Mouse (Mus musculus): ENCODE measurements around the gene Atp7b.

GRCm38 (mm10) chr8:22047699-22048464 lies 12.2 kb downstream of the Atp7b start:
- TF ChIP-seq GATA1 (IDR thresholded peaks at IDR 0.05; ENCODE audit: borderline replicate concordance, low read length), result no peak
- no peak for TF ChIP-seq FLI1 (IDR thresholded peaks at IDR 0.05; ENCODE audit: low read length)

All from megakaryocyte, embryonic 14.5 days (primary cell).